Mouse (Mus musculus) MEL (cell line): ENCODE results near the gene Gm21586. TPM values are rescaled to one million over a fixed set of nuclear protein-coding genes. Genes with fewer than 3 reads are reported as not detected.
"Not testable (repeated sequence)": the region's sequence is repeated elsewhere in the genome, so short reads cannot be mapped to it uniquely, and the experiment has no call there.

Source experiments
- DNase-seq: peaks from one replicate; pipeline ENCODE4 v3.0.0; 2011; ENCODE audit warnings: low read depth, low spot score
- H3K27ac ChIP-seq: 2 replicates; pipeline ENCODE4 v1.5.1; 2012; ENCODE audit warnings: low read depth, mild to moderate bottlenecking, control low read depth, low read length, moderate library complexity; ENCODE audit not compliant: control insufficient read depth
- H3K27me3 ChIP-seq, 2 experiments: fragments of 150-350 bp in 1 of 2; sonication (generic) in 1 of 2; 2 replicates each; pipeline ENCODE4 v1.6.1; 2012; ENCODE audit warnings: low read length in 2 of 2, mild to moderate bottlenecking in 2 of 2, improper control_type of control experiment in 1 of 2, moderate library complexity in 1 of 2; ENCODE audit not compliant: insufficient read depth in 2 of 2, control insufficient read depth in 1 of 2
- H3K36me3 ChIP-seq, 2 experiments: 2 replicates each; pipeline ENCODE4 v1.6.1; 2012 to 2014; ENCODE audit warnings: low read length in 2 of 2, improper control_type of control experiment in 1 of 2, inconsistent platforms in 1 of 2, mild to moderate bottlenecking in 1 of 2; ENCODE audit not compliant: insufficient read depth in 2 of 2, control insufficient read depth in 1 of 2
- H3K4me1 ChIP-seq, 2 experiments: fragments of 150-350 bp in 1 of 2; sonication (generic) in 1 of 2; 2 replicates each; pipeline ENCODE4 v1.6.1; 2012; ENCODE audit warnings: low read length in 2 of 2, improper control_type of control experiment in 1 of 2, mild to moderate bottlenecking in 1 of 2; ENCODE audit not compliant: insufficient read depth in 2 of 2, control insufficient read depth in 1 of 2
- H3K4me3 ChIP-seq, 2 experiments: fragments of 150-350 bp in 1 of 2; sonication (generic) in 1 of 2; 2 replicates each; pipeline ENCODE4 v1.5.1; 2012; ENCODE audit warnings: low read depth in 2 of 2, low read length in 2 of 2, mild to moderate bottlenecking in 2 of 2, moderate library complexity in 2 of 2, control low read depth in 1 of 2, improper control_type of control experiment in 1 of 2; ENCODE audit not compliant: control insufficient read depth in 1 of 2, insufficient read depth in 1 of 2
- H3K79me2 ChIP-seq: 2 replicates; pipeline ENCODE4 v1.6.1; 2012; ENCODE audit warnings: mild to moderate bottlenecking, low read length, moderate library complexity; ENCODE audit not compliant: control insufficient read depth, poor library complexity, insufficient read depth
- H3K9ac ChIP-seq: 2 replicates; pipeline ENCODE4 v1.6.1; 2012; ENCODE audit warnings: low read depth, mild to moderate bottlenecking, control low read depth, low read length, moderate library complexity; ENCODE audit not compliant: control insufficient read depth, poor library complexity, severe bottlenecking
- H3K9me3 ChIP-seq: fragments of 150-350 bp; sonication (generic); replicated peaks from 2 replicates; pipeline ENCODE4 v1.6.1; 2012; ENCODE audit warnings: mild to moderate bottlenecking, low read length, improper control_type of control experiment, moderate library complexity; ENCODE audit not compliant: insufficient read depth
- polyA plus RNA-seq, 2 experiments: library from polyadenylated mRNA; stranded (reverse) in 1 of 2; unstranded in 1 of 2; fragments of >175 nt in 1 of 2; fragments of >200 nt in 1 of 2; gene quantifications; 2 replicates each; pipeline versions ENCODE4 v1.2.1 to v1.2.4; 2012; ENCODE audit warnings: low replicate concordance in 2 of 2, low read depth in 1 of 2; ENCODE audit not compliant: insufficient read length in 2 of 2, insufficient read depth in 1 of 2, missing spikeins in 1 of 2
- total RNA-seq: library from RNA; depleted of rRNA; stranded (reverse); fragments of 300-350 nt; gene quantifications from 2 replicates; pipeline ENCODE4 v1.2.3, GENCODE M21; 2012; rRNA removed

Gene Gm21586
- total RNA-seq = not detected in 2 replicates
- under 1 TPM in 1 of 2 experiments, not detected in 1; 0.33 TPM for polyA plus RNA-seq

DNA sequence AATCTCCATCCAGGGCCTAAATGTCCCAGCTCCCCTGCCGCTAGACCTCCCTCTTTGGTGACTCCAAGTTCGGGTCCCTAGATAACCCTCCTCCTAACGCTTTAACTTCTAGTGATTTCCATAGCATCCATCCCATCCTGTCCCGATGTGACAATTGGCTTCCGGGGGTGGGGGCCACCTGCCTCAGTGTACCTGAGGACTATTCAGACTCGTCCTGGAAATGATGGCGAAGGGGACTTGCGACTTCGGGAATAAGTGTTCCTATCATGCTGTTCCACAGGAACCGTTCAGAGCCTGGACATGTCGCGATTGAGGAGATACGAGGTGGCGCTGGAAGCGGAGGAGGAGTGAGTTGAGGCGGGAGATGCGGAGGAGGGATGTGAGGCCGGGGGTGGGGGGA is at the start of gene Gm21586:
Gm21586 (plus strand) TSS at position 301 of the 400 bp plus-strand sequence.
- not testable (repeated sequence) for H3K27me3 ChIP-seq, H3K27ac ChIP-seq, H3K4me3 ChIP-seq, DNase-seq, H3K9me3 ChIP-seq, H3K4me1 ChIP-seq, H3K36me3 ChIP-seq, H3K9ac ChIP-seq, H3K79me2 ChIP-seq

DNA sequence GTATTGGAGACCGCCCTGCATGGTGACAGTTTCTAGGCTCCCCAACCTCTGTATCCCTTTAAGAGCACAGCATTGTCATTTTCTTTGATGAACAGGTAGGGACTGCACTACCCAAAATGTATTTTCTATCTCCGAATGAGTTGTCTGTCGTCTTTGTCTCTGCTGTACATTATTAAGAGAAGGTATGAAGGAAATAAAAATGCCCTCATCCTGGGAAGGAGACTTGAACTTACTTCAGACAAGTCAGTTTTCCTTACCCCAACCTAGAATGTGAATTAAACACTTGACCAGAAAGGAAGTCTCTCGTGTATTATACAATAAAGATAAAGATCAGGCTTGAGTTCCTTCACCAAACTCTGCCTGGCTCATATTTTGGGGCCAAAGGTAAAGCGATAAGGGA is 27.3 kb downstream of the Gm21586 start, which contains the start of gene Gm2163:
Gm2163 (plus strand) TSS at position 301 of the 400 bp plus-strand sequence.
- H3K9me3 ChIP-seq, H3K9ac ChIP-seq, H3K4me3 ChIP-seq, H3K4me1 ChIP-seq, H3K27ac ChIP-seq, H3K79me2 ChIP-seq, H3K27me3 ChIP-seq, H3K36me3 ChIP-seq, DNase-seq: not testable (repeated sequence)

Other genes with a start within 250 kb of the Gm21586 start
- 0.15 TPM in 1 of 2 replicates, not detected in the other for gene Gm10600, start 198.7 kb upstream of the Gm21586 start, total RNA-seq
- gene Gm10600, start 198.7 kb upstream of the Gm21586 start, polyA plus RNA-seq = under 1 TPM in 1 of 2 experiments, not detected in 1; 0.14 TPM
- gene Ccl21b, start 183.6 kb upstream of the Gm21586 start, total RNA-seq = not detected in 2 replicates
- gene Ccl21b, start 183.6 kb upstream of the Gm21586 start, polyA plus RNA-seq = not detected
- not detected in 2 replicates for gene Gm21953, start 145.1 kb upstream of the Gm21586 start, total RNA-seq
- gene Gm21953, start 145.1 kb upstream of the Gm21586 start, polyA plus RNA-seq = under 1 TPM in 1 of 2 experiments, not detected in 1; 0.33 TPM
- not detected in 2 replicates for gene Fam205a3, start 121.0 kb upstream of the Gm21586 start, total RNA-seq
- gene Fam205a3, start 121.0 kb upstream of the Gm21586 start, polyA plus RNA-seq = not detected
- gene Gm2163, start 27.4 kb downstream of the Gm21586 start, total RNA-seq = not detected in 2 replicates
- gene Gm2163, start 27.4 kb downstream of the Gm21586 start, polyA plus RNA-seq = not detected
- gene Fam205a2, start 88.8 kb downstream of the Gm21586 start, total RNA-seq = not detected in 2 replicates
- not detected for gene Fam205a2, start 88.8 kb downstream of the Gm21586 start, polyA plus RNA-seq
- not detected in 2 replicates for gene Gm10591, start 172.8 kb downstream of the Gm21586 start, total RNA-seq
- gene Gm10591, start 172.8 kb downstream of the Gm21586 start, polyA plus RNA-seq = not detected
- gene Gm2564, start 190.3 kb downstream of the Gm21586 start, total RNA-seq = not detected in 2 replicates
- gene Gm2564, start 190.3 kb downstream of the Gm21586 start, polyA plus RNA-seq = under 1 TPM in 1 of 2 experiments, not detected in 1; 0.13 TPM
- gene Ccl27b, start 215.9 kb downstream of the Gm21586 start, total RNA-seq = not detected in 2 replicates
- not detected for gene Ccl27b, start 215.9 kb downstream of the Gm21586 start, polyA plus RNA-seq
- not detected in 2 replicates for gene Il11ra2, start 222.5 kb downstream of the Gm21586 start, total RNA-seq
- under 1 TPM in 1 of 2 experiments, not detected in 1; 0.06 TPM for gene Il11ra2, start 222.5 kb downstream of the Gm21586 start, polyA plus RNA-seq